24 mouse cellular contexts compared by ENCODE assay signal in the genomic region with DNA sequence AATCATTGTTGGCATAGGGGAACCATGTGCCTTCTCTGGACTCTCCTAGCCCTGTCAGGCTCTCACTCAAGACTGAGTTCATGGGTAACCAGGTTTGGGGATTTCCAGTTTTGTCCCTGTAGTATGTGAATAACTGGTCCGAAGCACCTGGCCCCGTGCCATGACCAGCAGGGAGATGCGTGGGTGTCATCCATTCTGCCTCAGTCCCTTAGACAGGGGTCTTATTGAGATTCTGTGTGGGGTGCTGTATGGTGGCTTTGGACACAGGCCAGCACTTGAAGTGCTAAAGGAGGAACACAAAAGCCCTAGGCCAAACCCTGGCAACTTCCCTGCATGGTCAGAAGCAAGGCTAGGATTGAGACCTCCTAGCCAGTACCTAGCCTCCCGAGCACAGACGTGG. TPM values are rescaled to one million over a fixed set of nuclear protein-coding genes. Genes with fewer than 3 reads are reported as not detected.
DNase-seq lines count a peak whose midpoint lies in the region; ATAC-seq and TF ChIP-seq lines count a peak whose summit lies in the region.
"Had no signal": no experiment of that assay in that cellular context is flagged by ENCODE, and none has a peak within 500 bp of the region (broad histone marks: within the 10 kb centered on the region; RNA-seq: fewer than 3 reads in every experiment).

No protein-coding gene starts in this region.

- H3K9me3 ChIP-seq in hindbrain, embryonic 15.5 days: no peaks in the 10 kb centered on the region
- H3K9me3 ChIP-seq in hindbrain, embryonic 11.5 days (ENCODE audit: control insufficient read depth, low read length): no peaks in the 10 kb centered on the region
- no peaks in the 10 kb centered on the region for H3K9me3 ChIP-seq in midbrain, postnatal 0 days (ENCODE audit: low read length)
- no peaks in the 10 kb centered on the region for H3K9me3 ChIP-seq in midbrain, embryonic 16.5 days (replicated peaks; ENCODE audit: control insufficient read depth, low read length, poor library complexity, severe bottlenecking)
- H3K9me3 ChIP-seq: forebrain, embryonic 10.5 days; heart, embryonic 10.5 days; limb, embryonic 10.5 days; neural tube, embryonic 15.5 days had no signal

- no peaks in the 10 kb centered on the region for H3K27me3 ChIP-seq in hindbrain, embryonic 15.5 days
- H3K27me3 ChIP-seq in hindbrain, embryonic 11.5 days (ENCODE audit: control insufficient read depth, insufficient read depth, low read length): no peaks in the 10 kb centered on the region
- H3K27me3 ChIP-seq in midbrain, postnatal 0 days (ENCODE audit: insufficient read depth, low read length): no peaks in the 10 kb centered on the region
- no peaks in the 10 kb centered on the region for H3K27me3 ChIP-seq in midbrain, embryonic 16.5 days (ENCODE audit: control insufficient read depth, insufficient read depth, low read depth, low read length)
- H3K27me3 ChIP-seq: neural tube, embryonic 15.5 days had no signal

- WGBS in hindbrain, embryonic 15.5 days: 54% methylated on average over 5 of the region's 5 CpGs
- 88% methylated on average over 5 of the region's 5 CpGs for WGBS in hindbrain, embryonic 11.5 days
- 69% methylated on average over 5 of the region's 5 CpGs for WGBS in midbrain, postnatal 0 days
- WGBS in midbrain, embryonic 16.5 days: 80% methylated on average over 5 of the region's 5 CpGs

- no peak overlapping the region for H3K4me3 ChIP-seq in hindbrain, embryonic 15.5 days
- H3K4me3 ChIP-seq in hindbrain, embryonic 11.5 days (ENCODE audit: low read depth, low read length): no peak overlapping the region
- H3K4me3 ChIP-seq in midbrain, postnatal 0 days (ENCODE audit: low read depth, low read length): no peak overlapping the region
- no peak overlapping the region for H3K4me3 ChIP-seq in midbrain, embryonic 16.5 days (ENCODE audit: low read depth, low read length)
- H3K4me3 ChIP-seq: forebrain, embryonic 10.5 days; heart, embryonic 10.5 days; left cerebral cortex, adult 2 months; limb, embryonic 10.5 days; neural tube, embryonic 15.5 days had no signal

- H3K27ac ChIP-seq in hindbrain, embryonic 15.5 days (replicated peaks): no peak overlapping the region
- no peak overlapping the region for H3K27ac ChIP-seq in hindbrain, embryonic 11.5 days (ENCODE audit: low read depth, low read length)
- H3K27ac ChIP-seq in midbrain, postnatal 0 days (ENCODE audit: low read depth, low read length): no peak overlapping the region
- H3K27ac ChIP-seq in midbrain, embryonic 16.5 days (ENCODE audit: low read length): no peak overlapping the region
- H3K27ac ChIP-seq: forebrain, embryonic 10.5 days; heart, embryonic 10.5 days; left cerebral cortex, adult 2 months; limb, embryonic 10.5 days; neural tube, embryonic 15.5 days had no signal

- no peaks in the 10 kb centered on the region for H3K4me1 ChIP-seq in hindbrain, embryonic 15.5 days (replicated peaks)
- H3K4me1 ChIP-seq in hindbrain, embryonic 11.5 days (replicated peaks; ENCODE audit: control insufficient read depth, insufficient read depth, low read length): no peaks in the 10 kb centered on the region
- no peaks in the 10 kb centered on the region for H3K4me1 ChIP-seq in midbrain, postnatal 0 days (ENCODE audit: insufficient read depth, low read length)
- H3K4me1 ChIP-seq in midbrain, embryonic 16.5 days (ENCODE audit: control insufficient read depth, insufficient read depth, low read length): no peaks in the 10 kb centered on the region

- H3K4me2 ChIP-seq in hindbrain, embryonic 15.5 days: no peak overlapping the region
- H3K4me2 ChIP-seq in hindbrain, embryonic 11.5 days (replicated peaks; ENCODE audit: low read depth, low read length): no peak overlapping the region
- H3K4me2 ChIP-seq in midbrain, postnatal 0 days (ENCODE audit: low read depth, low read length, poor library complexity, severe bottlenecking): no peak overlapping the region
- no peak overlapping the region for H3K4me2 ChIP-seq in midbrain, embryonic 16.5 days (ENCODE audit: low read length)
- H3K4me2 ChIP-seq: neural tube, embryonic 15.5 days had no signal

- DNase-seq in cerebellum, postnatal 36 days: peak; percentile 17 to 33
- DNase-seq in cerebellum, adult 11-12 months: no peak
- DNase-seq in hindbrain, embryonic 11.5 days (ENCODE audit: low spot score): no peak
- DNase-seq in midbrain, postnatal 0 days (ENCODE audit: low spot score): peak; percentile 58
- DNase-seq: adrenal gland, adult 8-10 months; gastrocnemius, postnatal 14 days; kidney, adult 2 months; kidney, postnatal 25 days; liver, postnatal 0 days; lung, postnatal 10 days; midbrain, embryonic 14.5 days; spleen, adult 18-20 months; thymus, adult 18-20 months; thymus, postnatal 4 days had no signal

- no peaks in the 10 kb centered on the region for H3K36me3 ChIP-seq in hindbrain, embryonic 15.5 days
- no peaks in the 10 kb centered on the region for H3K36me3 ChIP-seq in hindbrain, embryonic 11.5 days (ENCODE audit: control insufficient read depth, insufficient read depth, low read length)
- H3K36me3 ChIP-seq in midbrain, postnatal 0 days (ENCODE audit: insufficient read depth, low read length): no peaks in the 10 kb centered on the region
- no peaks in the 10 kb centered on the region for H3K36me3 ChIP-seq in midbrain, embryonic 16.5 days (ENCODE audit: control insufficient read depth, insufficient read depth, low read length)
- H3K36me3 ChIP-seq: forebrain, embryonic 10.5 days; heart, embryonic 10.5 days; limb, embryonic 10.5 days; neural tube, embryonic 15.5 days had no signal

- TF ChIP-seq CTCF in midbrain, postnatal 0 days (IDR thresholded peaks at IDR 0.05): no peak

- no peak overlapping the region for H3K9ac ChIP-seq in hindbrain, embryonic 15.5 days
- H3K9ac ChIP-seq in hindbrain, embryonic 11.5 days (ENCODE audit: low read depth, low read length): no peak overlapping the region
- no peak overlapping the region for H3K9ac ChIP-seq in midbrain, postnatal 0 days (replicated peaks; ENCODE audit: low read length, poor library complexity, severe bottlenecking)
- H3K9ac ChIP-seq in midbrain, embryonic 16.5 days (ENCODE audit: low read depth, low read length): no peak overlapping the region
- H3K9ac ChIP-seq: liver, postnatal 0 days; neural tube, embryonic 15.5 days had no signal

- ATAC-seq in hindbrain, embryonic 15.5 days (ENCODE audit: low FRiP score, low read depth): peak; percentile 11; the same call in 1 of the 2 replicates
- no peak for ATAC-seq in hindbrain, embryonic 11.5 days (ENCODE audit: low FRiP score)
- no peak for ATAC-seq in midbrain, postnatal 0 days (ENCODE audit: low FRiP score)
- no peak for ATAC-seq in midbrain, embryonic 16.5 days
- no peak for ATAC-seq in activated CD4-positive, CD25-positive, alpha-beta regulatory T cell, adult 4 months
- ATAC-seq: liver, postnatal 0 days had no signal

RNA-seq across cellular contexts. Expression of gene Pabpc4, which starts 9.9 kb away (rescaled TPM):
- 27.7 and 32.2 TPM in 2 replicates for polyA plus RNA-seq in hindbrain, embryonic 15.5 days (2015; fragmentation: Nextera tagmentation; extraction: Ambion mirVana)
- 38.0 and 47.1 TPM in 2 replicates for polyA plus RNA-seq in hindbrain, embryonic 11.5 days (2014; fragmentation: Nextera tagmentation; extraction: Ambion mirVana)
- 85.4 and 88.6 TPM in 2 replicates for total RNA-seq in midbrain, postnatal 0 days (2014; rRNA removed)
- polyA plus RNA-seq in midbrain, postnatal 0 days (2015; fragmentation: Nextera tagmentation; extraction: Ambion mirVana): 23.5 and 25.0 TPM in 2 replicates
- polyA plus RNA-seq in midbrain, embryonic 16.5 days (2015; fragmentation: Nextera tagmentation; extraction: Ambion mirVana): 28.1 and 29.5 TPM in 2 replicates
- 10 to 100 TPM; 15.3 to 22.6 TPM for polyA plus RNA-seq in activated CD4-positive, CD25-positive, alpha-beta regulatory T cell, adult 4 months (2017; shearing (Covaris generic))

RNA-seq across cellular contexts. Expression of gene Heyl, which starts 18.9 kb away (rescaled TPM):
- polyA plus RNA-seq in hindbrain, embryonic 15.5 days (2015; fragmentation: Nextera tagmentation; extraction: Ambion mirVana): 6.4 and 6.5 TPM in 2 replicates
- polyA plus RNA-seq in hindbrain, embryonic 11.5 days (2014; fragmentation: Nextera tagmentation; extraction: Ambion mirVana): 10.5 and 14.2 TPM in 2 replicates
- 2.9 and 5.0 TPM in 2 replicates for total RNA-seq in midbrain, postnatal 0 days (2014; rRNA removed)
- 4.7 and 5.1 TPM in 2 replicates for polyA plus RNA-seq in midbrain, postnatal 0 days (2015; fragmentation: Nextera tagmentation; extraction: Ambion mirVana)
- polyA plus RNA-seq in midbrain, embryonic 16.5 days (2015; fragmentation: Nextera tagmentation; extraction: Ambion mirVana): 5.6 and 6.2 TPM in 2 replicates
- polyA plus RNA-seq in activated CD4-positive, CD25-positive, alpha-beta regulatory T cell, adult 4 months (2017; shearing (Covaris generic)): not detected
- total RNA-seq: megakaryocyte progenitor cell, adult 5-6 weeks had no signal

RNA-seq across cellular contexts. Expression of gene Nt5c1a, which starts 50.9 kb away (rescaled TPM):
- 0.16 and 0.30 TPM in 2 replicates for polyA plus RNA-seq in hindbrain, embryonic 15.5 days (2015; fragmentation: Nextera tagmentation; extraction: Ambion mirVana)
- polyA plus RNA-seq in hindbrain, embryonic 11.5 days (2014; fragmentation: Nextera tagmentation; extraction: Ambion mirVana): not detected in 2 replicates
- total RNA-seq in midbrain, postnatal 0 days (2014; rRNA removed): 1.9 and 2.4 TPM in 2 replicates
- 0.33 and 0.45 TPM in 2 replicates for polyA plus RNA-seq in midbrain, postnatal 0 days (2015; fragmentation: Nextera tagmentation; extraction: Ambion mirVana)
- 0.15 and 0.17 TPM in 2 replicates for polyA plus RNA-seq in midbrain, embryonic 16.5 days (2015; fragmentation: Nextera tagmentation; extraction: Ambion mirVana)
- not detected for polyA plus RNA-seq in activated CD4-positive, CD25-positive, alpha-beta regulatory T cell, adult 4 months (2017; shearing (Covaris generic))
- total RNA-seq: liver, adult 2 months; megakaryocyte progenitor cell, adult 5-6 weeks had no signal
- polyA plus RNA-seq: forebrain, embryonic 10.5 days; limb, embryonic 10.5 days; liver, adult 2 months; liver, postnatal 0 days; midbrain, embryonic 14.5 days had no signal

Comparison
In these comparisons a context has a peak if more than half of its experiments do, and no peak if none do; other contexts are left out.
1. DNase-seq: peak in cerebellum, postnatal 36 days (2 of 2) and midbrain, postnatal 0 days (single experiment); none in cerebellum, adult 11-12 months (single experiment) and hindbrain, embryonic 11.5 days (single experiment).